Mouse (Mus musculus) embryonic fibroblast, embryonic 13.5 days (primary cell): ENCODE results near the gene Klk1b26. TPM values are rescaled to one million over a fixed set of nuclear protein-coding genes. Genes with fewer than 3 reads are reported as not detected.
"Not testable (repeated sequence)": the region's sequence is repeated elsewhere in the genome, so short reads cannot be mapped to it uniquely, and the experiment has no call there.

Experiments
- H3K27ac ChIP-seq: 2 replicates; pipeline ENCODE4 v1.5.1; 2012; ENCODE audit warnings: low read length, control low read depth, inconsistent platforms; ENCODE audit not compliant: insufficient read depth
- H3K4me1 ChIP-seq: 2 replicates; pipeline ENCODE4 v1.6.1; 2011; ENCODE audit warnings: low read length; ENCODE audit not compliant: control insufficient read depth, insufficient read depth
- H3K4me3 ChIP-seq: 2 replicates; pipeline ENCODE4 v1.5.1; 2011; ENCODE audit warnings: mild to moderate bottlenecking, control low read depth, low read length; ENCODE audit not compliant: insufficient read depth
- CTCF ChIP-seq: IDR thresholded peaks from 2 replicates; pipeline ENCODE4 v1.5.1; 2011; ENCODE audit warnings: mild to moderate bottlenecking, control low read depth, low read length, moderate library complexity, borderline replicate concordance; ENCODE audit not compliant: insufficient read depth
- POLR2A ChIP-seq: IDR thresholded peaks from 2 replicates; pipeline ENCODE4 v1.6.1; 2011; ENCODE audit warnings: low read depth, mild to moderate bottlenecking, control low read depth, low read length, moderate library complexity
- polyA plus RNA-seq: library from polyadenylated mRNA; stranded (reverse); fragments of >200 nt; gene quantifications from 2 replicates; pipeline ENCODE4 v1.2.4, GENCODE M21; 2011; ENCODE audit warnings: low read depth; ENCODE audit not compliant: missing spikeins, insufficient read length

The Klk1b26 gene
- not detected in 2 replicates for polyA plus RNA-seq

DNA sequence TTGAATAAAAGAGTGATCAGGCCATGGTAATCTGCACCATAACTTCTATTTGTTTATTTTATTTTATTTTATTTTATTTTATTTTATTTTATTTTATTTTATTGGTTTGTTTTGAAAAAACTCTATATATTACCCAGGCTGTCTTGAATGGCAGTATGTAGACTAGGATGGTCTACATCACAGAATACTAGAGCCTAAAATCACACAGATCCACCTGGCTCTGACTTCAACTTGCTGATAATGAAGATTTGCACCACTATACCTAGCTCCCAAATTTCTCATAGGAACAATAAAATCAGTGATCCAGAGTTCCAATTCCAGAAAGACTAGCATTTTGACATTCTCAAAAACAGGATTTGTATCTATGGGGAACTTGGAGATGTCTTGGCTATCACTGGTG lies at the start of gene Klk1b26:
TSS of gene Klk1b26 (plus strand) at position 301 of the 400 bp plus-strand sequence.
- H3K4me3 ChIP-seq, H3K27ac ChIP-seq, H3K4me1 ChIP-seq: not testable (repeated sequence)

GRCm38 (mm10) chr7:43966451-43966850 lies 45.5 kb upstream of the Klk1b26 start, which contains the start of gene Klk1b1:
TSS of gene Klk1b1 (plus strand) at chr7:43966751.
- Histone ChIP-seq H3K27ac (no peak within 1 kb of the TSS), H3K4me3 (no peak within 1 kb of the TSS), H3K4me1 (no peaks in the 10 kb centered on the region)
- TF ChIP-seq CTCF (no peak), POLR2A (no peak)

GRCm38 (mm10) chr7:43967058-43967457 lies 44.9 kb upstream of the Klk1b26 start:
- H3K27ac ChIP-seq: no peak overlapping the region
- H3K4me1 ChIP-seq: no peaks in the 10 kb centered on the region
- TF ChIP-seq POLR2A: no peak
- no peak for TF ChIP-seq CTCF
- H3K4me3 ChIP-seq: no peak overlapping the region

DNA sequence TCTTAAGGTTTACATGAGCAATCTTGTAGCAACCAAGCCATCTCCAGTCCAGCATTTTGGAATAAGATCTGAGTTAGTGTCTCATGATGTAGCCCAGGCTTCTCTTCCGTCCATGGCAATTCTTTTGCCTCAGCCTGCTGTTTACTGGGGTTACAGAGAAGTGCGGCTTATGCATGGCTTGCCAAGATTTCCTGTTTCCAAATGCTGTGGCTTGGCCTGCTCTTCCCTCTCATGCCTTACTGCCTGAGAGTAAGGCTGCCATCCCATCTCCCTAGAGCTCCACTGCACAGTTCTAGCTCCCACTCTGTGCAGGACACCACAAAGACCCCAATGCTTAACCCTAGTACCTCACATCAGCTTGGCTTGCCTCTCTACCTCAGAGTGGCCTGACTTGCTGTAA lies 44.4 kb upstream of the Klk1b26 start:
- TF ChIP-seq CTCF (no peak), POLR2A (no peak)
- Histone ChIP-seq H3K4me3 (no peak overlapping the region), H3K4me1 (no peaks in the 10 kb centered on the region), H3K27ac (no peak overlapping the region)

GRCm38 (mm10) chr7:43975761-43976160 lies 36.2 kb upstream of the Klk1b26 start, which contains the start of gene Klk1b9:
TSS of gene Klk1b9 (plus strand) at chr7:43976061.
- H3K4me1 ChIP-seq, H3K27ac ChIP-seq, H3K4me3 ChIP-seq: not testable (repeated sequence)

DNA sequence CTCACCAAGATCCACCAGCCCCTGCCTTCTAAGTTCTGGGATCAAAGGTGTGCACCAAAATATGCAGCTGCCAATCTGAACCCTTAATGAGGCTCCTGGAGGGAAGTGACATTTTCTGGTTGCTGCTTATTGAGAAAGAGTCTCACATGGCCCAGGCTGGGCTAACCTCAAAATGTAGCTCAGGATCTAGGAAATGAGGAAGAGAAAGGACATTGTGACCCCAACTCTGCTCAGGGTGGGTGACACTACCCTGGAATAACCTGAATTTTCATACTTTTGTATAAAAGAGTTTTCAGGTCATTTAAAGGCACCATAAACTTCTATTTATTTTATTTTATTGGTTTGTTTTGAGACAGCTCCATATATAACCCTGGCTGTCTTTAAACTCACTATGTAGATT lies 26.3 kb upstream of the Klk1b26 start:
- no peak for TF ChIP-seq POLR2A
- no peak overlapping the region for H3K27ac ChIP-seq
- no peaks in the 10 kb centered on the region for H3K4me1 ChIP-seq
- H3K4me3 ChIP-seq: no peak overlapping the region

DNA sequence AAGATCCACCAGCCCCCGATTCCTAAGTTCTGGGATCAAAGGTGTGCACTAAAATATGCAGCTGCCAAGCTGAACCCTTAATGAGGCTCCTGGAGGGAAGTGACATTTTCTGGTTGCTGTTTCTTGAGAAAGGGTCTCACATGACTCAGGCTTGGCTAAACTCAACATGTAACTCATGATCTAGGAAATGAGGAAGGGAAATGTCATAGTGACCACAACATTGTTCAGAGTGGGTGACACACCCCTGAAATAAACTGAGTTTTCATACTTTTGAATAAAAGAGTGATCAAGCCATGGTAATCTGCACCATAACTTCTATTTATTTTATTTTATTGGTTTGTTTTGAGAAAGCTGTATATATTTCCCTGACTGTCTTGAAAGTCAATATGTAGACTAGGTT lies 17.1 kb upstream of the Klk1b26 start:
- not testable (repeated sequence) for H3K27ac ChIP-seq, H3K4me3 ChIP-seq, H3K4me1 ChIP-seq

DNA sequence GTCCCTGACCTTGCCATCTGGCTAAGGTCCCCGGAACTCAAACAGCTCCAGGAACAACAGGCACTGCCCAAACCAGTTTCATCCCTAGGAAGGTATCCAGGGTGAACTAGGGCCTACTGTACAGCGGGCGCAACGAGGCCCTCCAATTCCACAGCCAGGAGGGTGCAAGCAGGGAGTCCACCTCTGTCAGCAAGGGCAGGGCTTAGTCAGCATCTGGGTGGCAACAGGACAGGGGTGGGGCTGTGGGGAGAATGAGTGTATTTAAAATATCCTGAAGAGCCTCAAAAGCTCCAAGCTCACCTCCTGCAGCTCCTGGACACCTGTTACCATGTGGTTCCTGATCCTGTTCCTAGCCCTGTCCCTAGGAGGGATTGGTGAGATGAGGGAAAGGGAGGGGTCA lies 16.4 kb upstream of the Klk1b26 start, which contains the start of gene Klk1b11:
TSS of gene Klk1b11 (plus strand) at position 301 of the 400 bp plus-strand sequence.
- not testable (repeated sequence) for H3K27ac ChIP-seq, H3K4me1 ChIP-seq, H3K4me3 ChIP-seq

GRCm38 (mm10) chr7:44004847-44005246 lies 7.1 kb upstream of the Klk1b26 start:
- TF ChIP-seq POLR2A (no peak), CTCF (no peak)
- H3K27ac ChIP-seq: no peak overlapping the region
- H3K4me3 ChIP-seq: no peak overlapping the region
- no peaks in the 10 kb centered on the region for H3K4me1 ChIP-seq

DNA sequence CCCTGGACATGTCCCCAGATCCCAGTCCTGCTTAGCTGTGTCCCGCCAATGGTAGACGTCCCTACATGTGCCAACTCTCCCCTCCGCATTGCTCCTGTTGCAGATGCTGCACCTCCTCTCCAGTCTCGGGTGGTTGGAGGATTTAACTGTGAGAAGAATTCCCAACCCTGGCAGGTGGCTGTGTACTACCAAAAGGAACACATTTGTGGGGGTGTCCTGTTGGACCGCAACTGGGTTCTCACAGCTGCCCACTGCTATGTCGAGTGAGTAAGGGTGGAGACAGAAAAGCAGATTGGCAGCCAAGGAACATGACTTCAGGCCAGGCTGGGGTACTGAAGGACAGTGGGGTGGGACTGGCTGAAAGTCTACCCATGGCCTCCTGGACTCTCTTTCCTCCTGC lies 2.7 kb downstream of the Klk1b26 start:
- not testable (repeated sequence) for H3K4me1 ChIP-seq, H3K4me3 ChIP-seq, H3K27ac ChIP-seq

DNA sequence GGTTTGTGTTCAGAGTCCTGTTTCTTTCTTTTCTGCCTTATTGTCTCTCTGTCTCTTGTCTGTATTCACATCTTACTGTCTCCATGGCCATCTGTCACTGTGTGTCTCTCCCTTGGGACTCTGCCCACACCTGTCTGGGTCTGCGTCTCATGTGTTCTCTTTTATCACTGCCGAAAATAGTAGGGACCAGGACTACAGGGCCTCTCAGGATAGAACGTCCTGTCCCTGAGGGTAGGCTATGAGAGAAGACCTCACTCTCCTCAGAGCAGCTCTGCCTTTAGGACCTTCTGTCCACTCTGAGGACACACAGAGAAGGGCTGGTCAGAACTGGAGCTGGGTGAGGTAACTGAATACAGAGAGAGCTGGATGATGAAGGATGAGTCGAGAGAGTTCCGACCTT lies 3.1 kb downstream of the Klk1b26 start:
- no peak overlapping the region for H3K27ac ChIP-seq
- H3K4me3 ChIP-seq: no peak overlapping the region
- TF ChIP-seq CTCF: no peak
- no peak for TF ChIP-seq POLR2A
- no peaks in the 10 kb centered on the region for H3K4me1 ChIP-seq

DNA sequence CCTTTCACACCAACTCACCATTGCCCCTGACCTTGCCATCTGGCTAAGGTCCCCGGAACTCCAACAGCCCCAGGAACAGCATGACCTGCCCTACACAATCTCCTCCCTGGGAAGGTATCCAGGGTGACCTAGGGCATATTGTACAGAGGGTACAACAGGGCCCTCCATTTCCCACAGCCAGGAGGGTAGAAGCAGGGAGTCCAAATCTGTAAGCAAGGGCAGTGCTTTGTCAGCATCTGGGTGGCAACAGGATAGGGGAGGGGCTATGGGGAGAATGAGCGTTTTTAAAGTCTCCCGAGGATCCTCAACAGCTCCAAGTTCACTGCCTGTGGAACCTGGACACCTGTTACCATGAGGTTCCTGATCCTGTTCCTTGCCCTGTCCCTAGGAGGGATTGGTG lies 40.0 kb downstream of the Klk1b26 start, which contains the start of gene Klk1b27:
TSS of gene Klk1b27 (plus strand) at position 301 of the 400 bp plus-strand sequence.
- H3K4me1 ChIP-seq, H3K27ac ChIP-seq, H3K4me3 ChIP-seq: not testable (repeated sequence)

Other genes with a start within 250 kb of the Klk1b26 start
- not detected in 2 replicates for gene Klk12, start 243.3 kb upstream of the Klk1b26 start, polyA plus RNA-seq
- not detected in 2 replicates for gene Klk11, start 237.6 kb upstream of the Klk1b26 start, polyA plus RNA-seq
- gene Klk10, start 231.1 kb upstream of the Klk1b26 start, polyA plus RNA-seq: 0.63 and 1.8 TPM in 2 replicates
- not detected in 2 replicates for gene Klk9, start 220.3 kb upstream of the Klk1b26 start, polyA plus RNA-seq
- gene Klk8, start 214.6 kb upstream of the Klk1b26 start, polyA plus RNA-seq: 6.2 and 12.8 TPM in 2 replicates
- gene Klk7, start 200.9 kb upstream of the Klk1b26 start, polyA plus RNA-seq: not detected in 2 replicates
- gene Klk6, start 187.7 kb upstream of the Klk1b26 start, polyA plus RNA-seq: not detected in 2 replicates
- gene Klk5, start 170.2 kb upstream of the Klk1b26 start, polyA plus RNA-seq: not detected in 2 replicates
- not detected in 2 replicates for gene Klk4, start 131.0 kb upstream of the Klk1b26 start, polyA plus RNA-seq
- gene Klk15, start 78.4 kb upstream of the Klk1b26 start, polyA plus RNA-seq: not detected in 2 replicates
- gene Klk1b8, start 61.5 kb upstream of the Klk1b26 start, polyA plus RNA-seq: not detected in 2 replicates
- not detected in 2 replicates for gene Klk1b1, start 45.4 kb upstream of the Klk1b26 start, polyA plus RNA-seq
- gene Klk1b9, start 36.1 kb upstream of the Klk1b26 start, polyA plus RNA-seq: not detected in 2 replicates
- not detected in 2 replicates for gene Klk1b11, start 16.3 kb upstream of the Klk1b26 start, polyA plus RNA-seq
- not detected in 2 replicates for gene Klk1b27, start 40.1 kb downstream of the Klk1b26 start, polyA plus RNA-seq
- not detected in 2 replicates for gene Klk1b21, start 90.2 kb downstream of the Klk1b26 start, polyA plus RNA-seq
- gene Klk1b22, start 100.5 kb downstream of the Klk1b26 start, polyA plus RNA-seq: not detected in 2 replicates
- gene Klk1b16, start 124.6 kb downstream of the Klk1b26 start, polyA plus RNA-seq: not detected in 2 replicates
- gene Klk1b24, start 176.1 kb downstream of the Klk1b26 start, polyA plus RNA-seq: not detected in 2 replicates
- not detected in 2 replicates for gene Klk1b3, start 186.0 kb downstream of the Klk1b26 start, polyA plus RNA-seq
- not detected in 2 replicates for gene Klk1b4, start 195.3 kb downstream of the Klk1b26 start, polyA plus RNA-seq
- gene Klk1b5, start 203.8 kb downstream of the Klk1b26 start, polyA plus RNA-seq: not detected in 2 replicates
- not detected in 2 replicates for gene Klk1, start 213.2 kb downstream of the Klk1b26 start, polyA plus RNA-seq
- not detected in 2 replicates for gene Gm36864, start 224.0 kb downstream of the Klk1b26 start, polyA plus RNA-seq
- 0.75 and 1.1 TPM in 2 replicates for gene 1700028J19Rik, start 234.5 kb downstream of the Klk1b26 start, polyA plus RNA-seq
- 71.4 and 78.0 TPM in 2 replicates for gene 2410002F23Rik, start 234.6 kb downstream of the Klk1b26 start, polyA plus RNA-seq
- gene Acp4, start 245.2 kb downstream of the Klk1b26 start, polyA plus RNA-seq: not detected in 2 replicates
- gene Gm15517, start 249.3 kb downstream of the Klk1b26 start, polyA plus RNA-seq: not detected in 2 replicates